Mouse (Mus musculus): ENCODE measurements around the gene Dnajc21. TPM values are rescaled to one million over a fixed set of nuclear protein-coding genes. Genes with fewer than 3 reads are reported as not detected.
"Not testable (repeated sequence)": the region's sequence is repeated elsewhere in the genome, so short reads cannot be mapped to it uniquely, and the experiment has no call there.

Gene Dnajc21
- polyA plus RNA-seq, 1 experiment, result 133 TPM

GRCm38 (mm10) chr15:10499593-10499992 lies 29.3 kb upstream of the Dnajc21 start:
- no peaks in the 10 kb centered on the region for H3K9me3 ChIP-seq (replicated peaks; ENCODE audit: control insufficient read depth, insufficient read depth, low read length, poor library complexity, severe bottlenecking)
- H3K36me3 ChIP-seq (ENCODE audit: control insufficient read depth, insufficient read depth, low read length, poor library complexity, severe bottlenecking), result peaks cover 3% of the 10 kb centered on the region
- TF ChIP-seq EP300 (IDR thresholded peaks at IDR 0.05; ENCODE audit: insufficient read depth, low read depth, low read length) (no peak), POLR2A (IDR thresholded peaks at IDR 0.05; ENCODE audit: insufficient read depth, low read length) (no peak), CTCF (IDR thresholded peaks at IDR 0.05; ENCODE audit: low read depth, low read length) (no peak)
- H3K9ac ChIP-seq (ENCODE audit: low read depth, poor library complexity, severe bottlenecking), result no peak overlapping the region
- H3K27ac ChIP-seq (ENCODE audit: insufficient read depth, low read length), result no peak overlapping the region
- no peak overlapping the region for H3K4me3 ChIP-seq (ENCODE audit: low read depth, low read length)
- peaks cover 2% of the 10 kb centered on the region for H3K4me1 ChIP-seq (ENCODE audit: control insufficient read depth, insufficient read depth, low read length)
- H3K27me3 ChIP-seq (ENCODE audit: control insufficient read depth, insufficient read depth, low read length, poor library complexity, severe bottlenecking), result no peaks in the 10 kb centered on the region

GRCm38 (mm10) chr15:10496696-10497095 lies 26.4 kb upstream of the Dnajc21 start:
- H3K27me3 ChIP-seq (ENCODE audit: control insufficient read depth, insufficient read depth, low read length, poor library complexity, severe bottlenecking); H3K4me1 ChIP-seq (ENCODE audit: control insufficient read depth, insufficient read depth, low read length): not testable (repeated sequence)
- peaks cover 15% of the 10 kb centered on the region for H3K36me3 ChIP-seq (ENCODE audit: control insufficient read depth, insufficient read depth, low read length, poor library complexity, severe bottlenecking)

GRCm38 (mm10) chr15:10495944-10496343 lies 25.6 kb upstream of the Dnajc21 start:
- no peaks in the 10 kb centered on the region for H3K27me3 ChIP-seq (ENCODE audit: control insufficient read depth, insufficient read depth, low read length, poor library complexity, severe bottlenecking)
- no peak for TF ChIP-seq EP300 (IDR thresholded peaks at IDR 0.05; ENCODE audit: insufficient read depth, low read depth, low read length)
- no peak for TF ChIP-seq CTCF (IDR thresholded peaks at IDR 0.05; ENCODE audit: low read depth, low read length)
- no peak for TF ChIP-seq POLR2A (IDR thresholded peaks at IDR 0.05; ENCODE audit: insufficient read depth, low read length)
- peaks cover 20% of the 10 kb centered on the region for H3K36me3 ChIP-seq (ENCODE audit: control insufficient read depth, insufficient read depth, low read length, poor library complexity, severe bottlenecking)
- H3K4me1 ChIP-seq (ENCODE audit: control insufficient read depth, insufficient read depth, low read length), result peaks cover 2% of the 10 kb centered on the region
- no peak overlapping the region for H3K4me3 ChIP-seq (ENCODE audit: low read depth, low read length)
- no peak overlapping the region for H3K9ac ChIP-seq (ENCODE audit: low read depth, poor library complexity, severe bottlenecking)
- no peaks in the 10 kb centered on the region for H3K9me3 ChIP-seq (replicated peaks; ENCODE audit: control insufficient read depth, insufficient read depth, low read length, poor library complexity, severe bottlenecking)
- peak overlapping the region; percentile 61 for H3K27ac ChIP-seq (ENCODE audit: insufficient read depth, low read length)

More at GRCm38 (mm10) chr15:10496696-10497095, 26.4 kb upstream of the Dnajc21 start:
- not testable (repeated sequence) for H3K4me3 ChIP-seq (ENCODE audit: low read depth, low read length); H3K9ac ChIP-seq (ENCODE audit: low read depth, poor library complexity, severe bottlenecking); H3K9me3 ChIP-seq (replicated peaks; ENCODE audit: control insufficient read depth, insufficient read depth, low read length, poor library complexity, severe bottlenecking); H3K27ac ChIP-seq (ENCODE audit: insufficient read depth, low read length)

- no peaks in the 10 kb centered on the region for H3K9me3 ChIP-seq (replicated peaks; ENCODE audit: control insufficient read depth, insufficient read depth, low read length, poor library complexity, severe bottlenecking)
- no peak overlapping the region for H3K9ac ChIP-seq (ENCODE audit: low read depth, poor library complexity, severe bottlenecking)
- no peak for TF ChIP-seq POLR2A (IDR thresholded peaks at IDR 0.05; ENCODE audit: insufficient read depth, low read length)
- TF ChIP-seq CTCF (IDR thresholded peaks at IDR 0.05; ENCODE audit: low read depth, low read length), result no peak
- no peaks in the 10 kb centered on the region for H3K27me3 ChIP-seq (ENCODE audit: control insufficient read depth, insufficient read depth, low read length, poor library complexity, severe bottlenecking)
- peaks cover 38% of the 10 kb centered on the region for H3K36me3 ChIP-seq (ENCODE audit: control insufficient read depth, insufficient read depth, low read length, poor library complexity, severe bottlenecking)
- no peak overlapping the region for H3K4me3 ChIP-seq (ENCODE audit: low read depth, low read length)
- no peak overlapping the region for H3K27ac ChIP-seq (ENCODE audit: insufficient read depth, low read length)
- no peaks in the 10 kb centered on the region for H3K4me1 ChIP-seq (ENCODE audit: control insufficient read depth, insufficient read depth, low read length)
These were observed 19.8 kb upstream of the Dnajc21 start for GRCm38 (mm10) chr15:10490101-10490500.

GRCm38 (mm10) chr15:10487246-10487645 lies 16.9 kb upstream of the Dnajc21 start:
- H3K36me3 ChIP-seq (ENCODE audit: control insufficient read depth, insufficient read depth, low read length, poor library complexity, severe bottlenecking), result peaks cover 39% of the 10 kb centered on the region
- peak overlapping the region; percentile 73 for H3K4me3 ChIP-seq (ENCODE audit: low read depth, low read length)
- no peaks in the 10 kb centered on the region for H3K27me3 ChIP-seq (ENCODE audit: control insufficient read depth, insufficient read depth, low read length, poor library complexity, severe bottlenecking)
- no peaks in the 10 kb centered on the region for H3K9me3 ChIP-seq (replicated peaks; ENCODE audit: control insufficient read depth, insufficient read depth, low read length, poor library complexity, severe bottlenecking)
- no peaks in the 10 kb centered on the region for H3K4me1 ChIP-seq (ENCODE audit: control insufficient read depth, insufficient read depth, low read length)
- no peak for TF ChIP-seq EP300 (IDR thresholded peaks at IDR 0.05; ENCODE audit: insufficient read depth, low read depth, low read length)
- no peak for TF ChIP-seq POLR2A (IDR thresholded peaks at IDR 0.05; ENCODE audit: insufficient read depth, low read length)
- TF ChIP-seq CTCF (IDR thresholded peaks at IDR 0.05; ENCODE audit: low read depth, low read length), result no peak
- peak overlapping the region; percentile 58; the same call in 1 of the 2 replicates for H3K27ac ChIP-seq (ENCODE audit: insufficient read depth, low read length)
- peak overlapping the region; percentile 90 for H3K9ac ChIP-seq (ENCODE audit: low read depth, poor library complexity, severe bottlenecking)

GRCm38 (mm10) chr15:10486365-10486839 lies 16.1 kb upstream of the Dnajc21 start:
- peak overlapping the region; percentile 87 for H3K4me3 ChIP-seq (ENCODE audit: low read depth, low read length)
- TF ChIP-seq CTCF (IDR thresholded peaks at IDR 0.05; ENCODE audit: low read depth, low read length) (no peak), EP300 (IDR thresholded peaks at IDR 0.05; ENCODE audit: insufficient read depth, low read depth, low read length) (no peak), POLR2A (IDR thresholded peaks at IDR 0.05; ENCODE audit: insufficient read depth, low read length) (no peak)
- H3K36me3 ChIP-seq (ENCODE audit: control insufficient read depth, insufficient read depth, low read length, poor library complexity, severe bottlenecking), result peaks cover 42% of the 10 kb centered on the region
- H3K4me1 ChIP-seq (ENCODE audit: control insufficient read depth, insufficient read depth, low read length), result no peaks in the 10 kb centered on the region
- H3K9me3 ChIP-seq (replicated peaks; ENCODE audit: control insufficient read depth, insufficient read depth, low read length, poor library complexity, severe bottlenecking), result no peaks in the 10 kb centered on the region
- H3K27me3 ChIP-seq (ENCODE audit: control insufficient read depth, insufficient read depth, low read length, poor library complexity, severe bottlenecking), result no peaks in the 10 kb centered on the region
- peak overlapping the region; percentile 16; the same call in 1 of the 2 replicates for H3K27ac ChIP-seq (ENCODE audit: insufficient read depth, low read length)
- H3K9ac ChIP-seq (ENCODE audit: low read depth, poor library complexity, severe bottlenecking), result peak overlapping the region; percentile 90

Data from ES-Bruce4 (cell line).